Mouse (Mus musculus) forebrain, postnatal 0 days (tissue): ENCODE data around the gene Ssu72. TPM values are rescaled to one million over a fixed set of nuclear protein-coding genes. Genes with fewer than 3 reads are reported as not detected.

Source experiments
- ATAC-seq: fragments of 200-750 bp; cut with Nextera tagmentation; 2 replicates; pipeline ENCODE4 v1.8.0; 2017; ENCODE audit warnings: mild to moderate bottlenecking, moderate library complexity
- DNase-seq: peaks from one replicate; pipeline ENCODE4 v3.0.0-alpha.2; 2015
- H3K27ac ChIP-seq: fragments of 300-500 bp; sonication (generic); 2 replicates; pipeline ENCODE4 v1.5.1; 2014; ENCODE audit warnings: low read depth, mild to moderate bottlenecking, antibody characterized with exemption, low read length, moderate library complexity, mixed read lengths
- H3K27me3 ChIP-seq: fragments of 300-500 bp; sonication (generic); 2 replicates; pipeline ENCODE4 v1.6.1; 2014; ENCODE audit warnings: mild to moderate bottlenecking, low read length, mixed read lengths; ENCODE audit not compliant: insufficient read depth
- H3K36me3 ChIP-seq: fragments of 300-500 bp; sonication (generic); 2 replicates; pipeline ENCODE4 v1.6.1; 2014; ENCODE audit warnings: mild to moderate bottlenecking, moderate library complexity; ENCODE audit not compliant: insufficient read depth
- H3K4me1 ChIP-seq: fragments of 300-500 bp; sonication (generic); 2 replicates; pipeline ENCODE4 v1.6.1; 2014; ENCODE audit warnings: antibody characterized with exemption; ENCODE audit not compliant: insufficient read depth
- H3K4me2 ChIP-seq: fragments of 300-500 bp; sonication (generic); 2 replicates; pipeline ENCODE4 v1.6.1; 2014; ENCODE audit warnings: low read depth, mild to moderate bottlenecking, moderate library complexity
- H3K4me3 ChIP-seq: fragments of 300-500 bp; sonication (generic); 2 replicates; pipeline ENCODE4 v1.5.1; 2014; ENCODE audit warnings: low read depth, low read length, mixed read lengths
- H3K9ac ChIP-seq: fragments of 300-500 bp; sonication (generic); 2 replicates; pipeline ENCODE4 v1.6.1; 2014; ENCODE audit warnings: mild to moderate bottlenecking
- H3K9me3 ChIP-seq: fragments of 300-500 bp; sonication (generic); 2 replicates; pipeline ENCODE4 v1.6.1; 2016; ENCODE audit warnings: low read length
- CTCF ChIP-seq: sonication (generic); IDR thresholded peaks from 2 replicates; pipeline ENCODE4 v1.5.1; 2016; ENCODE audit warnings: antibody characterized with exemption, control low read depth, low read depth
- WGBS: fragments of 180-500 bp; shearing (Covaris S2); extraction: QIAGEN DNeasy Blood & Tissue Kit; methylation state at CpG from one replicate; pipeline ENCODE4 v1.1.7; 2014; 5-methylcytosine and 5-hydroxymethylcytosine counted together
- polyA plus RNA-seq: library from polyadenylated mRNA; unstranded; fragments of >200 nt; fragmentation: Nextera tagmentation; extraction: Ambion mirVana; gene quantifications from 2 replicates; pipeline ENCODE4 v1.2.1, GENCODE M21; 2015
- total RNA-seq: library from RNA; depleted of rRNA; stranded (reverse); fragments of >200 nt; gene quantifications from 2 replicates; pipeline ENCODE4 v1.2.3, GENCODE M21; 2014

Gene Ssu72
- total and polyA plus RNA-seq, 2 experiments from 2014 or later, result 103 to 164 TPM

GRCm38 (mm10) chr4:155769496-155769879, 64.9 kb downstream of the Ssu72 start:
- peak overlapping the region; percentile 72 for H3K9ac ChIP-seq
- no peak overlapping the region for H3K27ac ChIP-seq
- H3K36me3 ChIP-seq, result no peaks in the 10 kb centered on the region
- H3K4me2 ChIP-seq, result peak overlapping the region; percentile 90
- no peak for ATAC-seq
- no peak for DNase-seq
- 57% methylated on average over 5 of the region's 5 CpGs for WGBS
- H3K27me3 ChIP-seq, result no peaks in the 10 kb centered on the region
- H3K4me3 ChIP-seq, result peak overlapping the region; percentile 50
- no peaks in the 10 kb centered on the region for H3K9me3 ChIP-seq
- TF ChIP-seq CTCF, result no peak
- H3K4me1 ChIP-seq, result peaks cover 7% of the 10 kb centered on the region; the same call in 1 of the 2 replicates

GRCm38 (mm10) chr4:155769880-155770512, 65.4 kb downstream of the Ssu72 start:
- peak; percentile 80 for ATAC-seq
- peak; percentile 89 for DNase-seq
- Histone ChIP-seq H3K4me3 (peak overlapping the region; percentile 50), H3K4me1 (peaks cover 12% of the 10 kb centered on the region), H3K36me3 (no peaks in the 10 kb centered on the region), H3K4me2 (peak overlapping the region; percentile 90), H3K9ac (peak overlapping the region; percentile 72), H3K9me3 (no peaks in the 10 kb centered on the region), H3K27me3 (no peaks in the 10 kb centered on the region), H3K27ac (peak overlapping the region; percentile 69; the same call in 1 of the 2 replicates)
- peak; percentile 100 for TF ChIP-seq CTCF
- 2% methylated on average over 39 of the region's 39 CpGs for WGBS

- peaks cover 17% of the 10 kb centered on the region for H3K4me1 ChIP-seq
- DNase-seq (no peak), ATAC-seq (no peak)
- no peak for TF ChIP-seq CTCF
- WGBS, result 40% methylated on average over 24 of the region's 24 CpGs
- peak overlapping the region; percentile 72 for H3K9ac ChIP-seq
- peak overlapping the region; percentile 90 for H3K4me2 ChIP-seq
- no peaks in the 10 kb centered on the region for H3K27me3 ChIP-seq
- no peaks in the 10 kb centered on the region for H3K36me3 ChIP-seq
- H3K9me3 ChIP-seq, result no peaks in the 10 kb centered on the region
- no peak overlapping the region for H3K27ac ChIP-seq
- peak overlapping the region; percentile 50 for H3K4me3 ChIP-seq
These were observed 66.0 kb downstream of the Ssu72 start for GRCm38 (mm10) chr4:155770626-155771025.

GRCm38 (mm10) chr4:155771706-155772105, 67.1 kb downstream of the Ssu72 start:
- no peaks in the 10 kb centered on the region for H3K27me3 ChIP-seq
- no peaks in the 10 kb centered on the region for H3K36me3 ChIP-seq
- TF ChIP-seq CTCF, result no peak
- H3K9ac ChIP-seq, result no peak overlapping the region
- 88% methylated on average over 2 of the region's 2 CpGs for WGBS
- peaks cover 17% of the 10 kb centered on the region for H3K4me1 ChIP-seq
- ATAC-seq, result no peak
- H3K27ac ChIP-seq, result no peak overlapping the region
- no peak for DNase-seq
- H3K4me3 ChIP-seq, result no peak overlapping the region
- H3K9me3 ChIP-seq, result no peaks in the 10 kb centered on the region
- no peak overlapping the region for H3K4me2 ChIP-seq

- 85% methylated on average over 13 of the region's 13 CpGs for WGBS
- H3K4me3 ChIP-seq, result no peak overlapping the region
- peaks cover 17% of the 10 kb centered on the region for H3K4me1 ChIP-seq
- H3K36me3 ChIP-seq, result no peaks in the 10 kb centered on the region
- H3K27me3 ChIP-seq, result no peaks in the 10 kb centered on the region
- DNase-seq (no peak), ATAC-seq (no peak)
- no peak overlapping the region for H3K27ac ChIP-seq
- H3K9ac ChIP-seq, result no peak overlapping the region
- peak overlapping the region; percentile 87; the same call in 1 of the 2 replicates for H3K4me2 ChIP-seq
- TF ChIP-seq CTCF, result no peak
- no peaks in the 10 kb centered on the region for H3K9me3 ChIP-seq
These were observed 68.2 kb downstream of the Ssu72 start for GRCm38 (mm10) chr4:155772786-155773185.

- WGBS, result 35% methylated on average over 5 of the region's 5 CpGs
- peak overlapping the region; percentile 51; the same call in 1 of the 2 replicates for H3K9ac ChIP-seq
- TF ChIP-seq CTCF, result no peak
- peak overlapping the region; percentile 43 for H3K4me3 ChIP-seq
- H3K36me3 ChIP-seq, result no peaks in the 10 kb centered on the region
- no peak overlapping the region; the same call in 1 of the 2 replicates for H3K27ac ChIP-seq
- H3K9me3 ChIP-seq, result no peaks in the 10 kb centered on the region
- no peak for ATAC-seq
- no peak for DNase-seq
- no peaks in the 10 kb centered on the region for H3K27me3 ChIP-seq
- H3K4me1 ChIP-seq, result peaks cover 17% of the 10 kb centered on the region
- peak overlapping the region; percentile 87 for H3K4me2 ChIP-seq
These were observed 68.9 kb downstream of the Ssu72 start for GRCm38 (mm10) chr4:155773335-155774078.

GRCm38 (mm10) chr4:155774280-155774754, 69.7 kb downstream of the Ssu72 start, which contains the start of gene Vwa1:
Gene Vwa1, minus strand, starts transcription at chr4:155774698.
- WGBS, result 4% methylated on average over 34 of the region's 35 CpGs
- H3K9ac ChIP-seq, result peak within 1 kb of the TSS; percentile 51
- H3K4me3 ChIP-seq, result peak within 1 kb of the TSS; percentile 43
- peak; percentile 87 for DNase-seq
- H3K27me3 ChIP-seq, result no peaks in the 10 kb centered on the region
- no peak for TF ChIP-seq CTCF
- no peaks in the 10 kb centered on the region for H3K36me3 ChIP-seq
- H3K4me2 ChIP-seq, result peak within 1 kb of the TSS; percentile 87
- peaks cover 17% of the 10 kb centered on the region for H3K4me1 ChIP-seq
- peak within 1 kb of the TSS; percentile 64 for H3K27ac ChIP-seq
- peak; percentile 85 for ATAC-seq
- H3K9me3 ChIP-seq, result no peaks in the 10 kb centered on the region
